Comparison of ENCODE assay signal across 9 mouse cellular contexts in the genomic region with DNA sequence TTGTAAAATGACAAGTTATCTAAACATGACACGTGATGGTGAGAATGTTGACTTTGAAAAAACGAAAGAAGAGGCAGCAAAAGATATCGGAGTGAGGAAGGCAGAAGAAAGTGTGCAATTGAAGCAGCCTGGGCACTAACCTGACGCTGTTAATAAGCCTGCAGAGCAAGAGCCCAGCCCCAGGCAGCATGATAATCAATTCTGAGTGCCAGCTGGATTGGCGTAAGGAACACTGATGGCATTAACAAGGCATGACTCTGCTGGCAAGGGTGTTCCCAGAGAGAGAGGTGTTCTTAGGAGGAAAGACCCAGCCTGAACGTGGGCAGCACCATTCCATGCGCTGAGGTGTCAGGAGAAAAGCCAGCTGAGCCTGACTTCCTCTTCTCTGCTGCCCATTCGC.
"Had no signal": no experiment of that assay in that cellular context is flagged by ENCODE, and none has a peak within 500 bp of the region (broad histone marks: within the 10 kb centered on the region; RNA-seq: fewer than 3 reads in every experiment).

No protein-coding gene starts in this region.

- H3K4me2 ChIP-seq: intestine, embryonic 15.5 days; limb, embryonic 13.5 days; midbrain, embryonic 13.5 days; neural tube, embryonic 13.5 days had no signal

- H3K4me3 ChIP-seq: intestine, embryonic 15.5 days; limb, embryonic 13.5 days; midbrain, embryonic 13.5 days; neural tube, embryonic 13.5 days had no signal

- DNase-seq: lung, adult 18-20 months; retina, postnatal 1 day; right cerebral cortex, postnatal 14 days; thymus, postnatal 36 days had no signal

- H3K9me3 ChIP-seq: intestine, embryonic 15.5 days; limb, embryonic 13.5 days; midbrain, embryonic 13.5 days; neural tube, embryonic 13.5 days had no signal

- H3K27ac ChIP-seq: intestine, embryonic 15.5 days; limb, embryonic 13.5 days; liver, embryonic 14.5 days; midbrain, embryonic 13.5 days; neural tube, embryonic 13.5 days had no signal

- H3K4me1 ChIP-seq: intestine, embryonic 15.5 days; limb, embryonic 13.5 days had no signal

- ATAC-seq: midbrain, embryonic 13.5 days had no signal

- H3K9ac ChIP-seq: intestine, embryonic 15.5 days; limb, embryonic 13.5 days; liver, embryonic 14.5 days; midbrain, embryonic 13.5 days; neural tube, embryonic 13.5 days had no signal

- H3K36me3 ChIP-seq: intestine, embryonic 15.5 days; limb, embryonic 13.5 days; midbrain, embryonic 13.5 days; neural tube, embryonic 13.5 days had no signal

- H3K27me3 ChIP-seq: intestine, embryonic 15.5 days; limb, embryonic 13.5 days; midbrain, embryonic 13.5 days; neural tube, embryonic 13.5 days had no signal
